Mouse (Mus musculus) spleen, adult 18-20 months (tissue): ENCODE measurements around the gene Daam1.
"Not testable (repeated sequence)": the region's sequence is repeated elsewhere in the genome, so short reads cannot be mapped to it uniquely, and the experiment has no call there.

Experiments
- DNase-seq, 2 experiments: peaks; one replicate each; pipeline ENCODE4 v3.0.0; 2022; ENCODE audit warnings: mixed read lengths in 2 of 2

The Daam1 gene

DNA sequence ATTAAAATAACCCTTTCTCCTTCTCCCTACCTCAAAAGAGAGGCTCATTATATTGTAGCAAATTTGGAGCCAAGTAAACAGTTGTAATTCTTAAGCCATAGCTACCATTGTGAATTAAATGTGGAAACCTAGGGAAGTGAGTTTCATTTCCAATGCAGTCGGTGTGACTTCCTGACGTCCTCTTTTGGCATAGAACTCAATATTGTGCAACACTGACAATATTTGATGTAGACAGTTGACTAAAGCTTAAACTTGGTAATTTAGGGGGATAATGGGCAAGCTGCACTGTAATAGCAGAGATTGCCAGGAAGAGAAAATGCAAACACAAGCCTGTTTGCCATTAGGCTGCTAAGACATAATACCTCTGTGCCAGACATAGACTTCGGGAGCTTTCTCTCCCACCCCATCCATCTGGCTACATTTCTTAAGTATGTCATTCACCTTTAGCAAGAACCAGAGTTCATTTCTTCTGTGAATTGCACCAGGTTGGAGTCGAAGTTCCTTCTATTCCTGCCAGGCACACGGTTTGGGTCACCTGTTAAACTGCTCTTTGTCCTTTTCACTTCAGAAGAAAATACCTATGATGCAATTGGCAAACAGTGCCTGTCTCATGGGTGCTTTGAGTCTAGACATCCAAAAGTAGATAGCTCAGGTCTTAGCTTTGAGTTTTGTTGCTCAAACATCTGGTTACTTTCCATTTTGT lies 5.2 kb downstream of the Daam1 start:
- no peak for DNase-seq

DNA sequence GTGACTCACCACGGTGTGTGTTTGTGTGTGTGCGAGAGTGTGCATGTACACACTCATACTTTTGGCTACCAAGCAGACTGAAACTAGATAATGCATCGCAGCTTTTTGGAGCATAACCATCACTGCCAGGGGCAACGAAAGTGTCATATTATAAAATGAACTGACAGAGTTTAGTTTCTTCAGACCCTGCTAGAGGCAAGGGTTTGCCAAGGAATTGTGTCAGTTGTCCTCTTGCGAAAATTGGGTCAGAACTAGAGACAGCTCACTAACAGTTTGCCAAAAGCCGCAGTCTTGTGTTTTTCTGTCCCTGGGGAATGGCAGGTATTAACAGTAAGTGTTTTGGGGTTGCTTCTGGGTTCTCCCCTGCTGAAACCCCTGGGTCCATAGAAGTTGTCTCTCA lies 5.9 kb downstream of the Daam1 start:
- no peak for DNase-seq

DNA sequence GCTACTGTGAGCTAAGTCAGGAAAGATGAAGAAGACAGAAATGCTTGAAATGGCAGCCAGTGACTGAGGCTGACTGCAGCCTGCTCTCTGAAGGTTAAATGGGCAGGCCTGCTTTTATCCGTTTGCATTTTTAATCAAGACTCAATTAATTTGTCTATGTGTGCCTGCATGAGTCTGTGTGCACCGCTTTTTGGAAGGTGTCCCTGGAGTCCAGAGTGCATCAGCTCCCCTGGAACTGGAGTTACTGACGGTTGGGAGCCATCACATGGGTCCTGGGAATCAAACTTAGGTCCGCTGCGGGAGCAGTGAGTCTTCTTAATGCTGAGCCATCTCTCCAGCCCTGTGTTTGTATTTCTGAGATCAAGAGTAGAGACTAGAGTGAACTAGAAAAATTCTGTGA lies 6.7 kb downstream of the Daam1 start:
- DNase-seq: no peak

DNA sequence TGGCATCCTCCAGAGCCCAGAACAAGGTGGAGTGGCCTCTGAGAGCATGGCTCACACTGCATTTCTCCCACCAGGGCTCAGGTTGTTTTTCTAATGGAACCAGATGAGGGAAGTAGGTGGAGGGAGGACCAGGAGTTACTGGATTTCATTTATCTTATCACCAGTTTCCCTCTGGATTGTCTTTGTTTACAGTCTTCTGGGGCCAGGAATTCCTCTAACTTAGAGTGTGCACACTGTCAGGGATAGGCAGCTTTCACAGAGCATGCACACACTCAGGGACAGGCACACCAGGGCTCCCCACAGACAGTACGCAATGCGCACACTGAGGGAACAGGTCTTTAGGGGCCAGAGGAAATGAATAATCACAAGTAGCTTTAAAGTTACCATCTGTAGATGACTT lies 7.4 kb downstream of the Daam1 start:
- DNase-seq: no peak

DNA sequence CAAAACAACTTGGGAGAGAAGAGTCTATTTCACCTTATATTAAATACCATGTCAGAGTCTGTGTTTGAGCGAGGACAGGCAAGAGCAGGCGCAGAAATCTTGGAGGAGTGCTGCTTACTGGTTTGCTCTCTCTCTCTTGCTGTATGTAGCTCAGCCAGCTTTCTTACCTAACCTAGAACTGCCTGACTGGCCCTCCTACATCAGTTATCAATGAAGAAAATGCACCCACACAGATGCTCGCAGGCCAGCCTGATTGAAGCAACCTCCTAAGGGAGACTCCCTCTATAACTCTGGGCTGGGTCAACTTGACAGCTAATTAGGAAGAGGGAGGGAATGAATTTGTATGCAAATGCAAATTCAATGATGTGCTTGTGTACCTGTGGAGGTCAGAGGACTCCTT lies 8.8 kb downstream of the Daam1 start:
- DNase-seq: no peak

DNA sequence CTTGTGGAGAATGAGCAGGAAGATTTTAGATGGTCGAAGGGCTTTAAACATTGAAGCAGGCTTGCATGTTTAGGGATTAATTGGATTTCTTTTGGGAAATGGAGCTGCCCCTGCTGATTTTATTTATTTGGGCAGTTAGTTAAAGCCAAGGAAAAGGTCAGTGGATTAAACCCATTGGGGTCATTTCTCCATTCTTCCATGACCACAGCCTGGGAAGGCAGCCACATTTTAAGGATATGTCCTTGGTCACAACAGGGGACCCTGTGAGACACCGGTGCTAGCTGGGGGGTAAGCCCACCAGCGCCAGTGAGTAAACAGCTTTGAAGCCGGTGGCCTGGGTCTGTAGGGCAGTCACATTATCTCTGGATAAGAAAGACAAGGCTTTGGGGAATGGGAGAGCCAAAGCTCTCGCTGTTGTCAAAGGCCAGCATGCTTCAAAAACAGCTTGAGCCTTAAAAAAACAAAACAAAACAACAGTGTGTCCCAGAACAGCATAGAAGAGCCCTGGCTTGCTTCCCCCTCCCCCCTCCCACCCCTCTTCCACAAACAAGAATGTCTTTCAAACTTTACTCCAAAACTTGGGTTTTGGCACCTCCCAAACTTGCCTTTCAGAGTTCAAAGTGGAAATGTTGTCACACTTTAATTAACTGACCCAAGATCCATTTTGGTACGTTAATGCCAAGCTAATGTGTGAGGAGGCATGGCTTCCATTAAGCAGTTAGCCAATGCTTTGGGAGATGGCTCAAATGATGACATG lies 9.7 kb downstream of the Daam1 start:
- no peak for DNase-seq

DNA sequence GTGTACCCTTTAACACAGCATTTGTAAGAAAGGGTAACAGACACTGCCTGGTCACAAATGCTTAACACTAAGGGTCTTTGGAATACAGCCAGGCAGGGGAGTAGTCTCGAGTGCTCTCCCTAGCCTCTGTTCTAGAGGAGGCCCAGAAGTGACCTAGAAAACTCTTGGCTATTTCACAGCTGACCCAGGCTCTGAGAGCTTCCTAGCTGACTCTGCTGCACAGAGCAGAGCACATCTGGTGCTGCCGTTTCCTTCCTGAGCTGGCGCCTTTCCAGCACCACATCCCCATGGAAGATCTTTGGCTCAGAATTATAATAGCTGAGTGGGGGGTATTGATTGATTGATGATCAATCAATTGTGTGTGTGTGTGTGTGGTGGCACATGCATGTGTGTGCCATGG lies 11.1 kb downstream of the Daam1 start:
- no peak for DNase-seq

DNA sequence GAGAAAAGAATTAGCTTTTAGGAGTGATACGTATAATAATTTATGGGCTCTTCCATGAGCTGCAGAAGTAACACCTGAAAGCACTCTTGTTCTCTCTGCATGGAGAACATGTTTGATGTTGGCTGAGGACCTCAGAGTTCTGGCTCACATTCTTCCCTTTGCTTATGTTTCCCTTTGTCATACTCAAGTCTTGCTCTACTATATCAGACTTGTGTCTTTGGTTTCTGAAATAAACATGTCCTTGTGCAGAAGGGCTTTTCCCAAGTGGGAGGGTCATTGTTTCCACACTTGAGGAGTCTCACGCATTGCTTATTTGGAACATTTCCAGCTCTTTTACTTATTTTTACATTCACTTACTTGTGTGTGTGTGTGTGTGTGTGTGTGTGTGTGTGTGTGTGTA lies 11.7 kb downstream of the Daam1 start:
- no peak for DNase-seq

DNA sequence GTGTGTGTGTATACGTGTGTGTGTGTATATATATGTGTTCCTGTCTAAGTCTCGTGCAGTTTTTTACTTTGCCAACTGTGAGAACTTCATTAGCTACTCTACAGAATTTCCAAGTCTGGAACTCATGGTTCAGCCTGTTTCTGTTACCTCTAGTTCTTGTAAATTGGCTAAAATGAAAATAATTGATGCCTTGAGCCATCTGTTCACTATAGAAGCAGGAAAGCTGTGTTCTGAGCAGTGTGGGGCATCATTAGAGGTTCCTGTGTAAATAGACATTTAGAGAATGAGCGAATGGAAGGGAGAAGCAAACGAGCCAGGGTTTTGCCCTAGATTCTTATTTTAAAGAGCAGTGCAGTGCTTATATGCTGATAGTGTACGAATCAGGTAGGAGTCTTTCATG lies 14.6 kb downstream of the Daam1 start:
- DNase-seq: no peak

DNA sequence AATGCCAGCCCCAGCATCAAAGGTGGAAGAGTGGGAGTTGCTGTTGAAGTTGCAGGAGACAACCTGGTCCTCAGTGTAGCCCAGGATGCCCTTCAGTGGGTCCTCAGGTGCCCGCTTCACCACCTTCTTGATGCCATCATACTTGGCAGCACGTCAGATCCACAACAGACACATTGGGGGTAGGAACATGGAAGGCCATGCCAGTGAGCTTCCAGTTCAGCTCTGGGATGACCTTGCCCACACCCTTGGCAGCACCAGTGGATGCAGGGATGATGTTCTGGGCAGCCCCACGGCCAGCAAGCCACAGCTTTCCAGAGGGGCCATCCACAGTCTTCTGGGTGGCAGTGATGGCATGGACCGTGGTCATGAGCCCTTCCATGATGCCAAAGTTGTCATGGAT lies 15.5 kb downstream of the Daam1 start:
- DNase-seq: not testable (repeated sequence)

DNA sequence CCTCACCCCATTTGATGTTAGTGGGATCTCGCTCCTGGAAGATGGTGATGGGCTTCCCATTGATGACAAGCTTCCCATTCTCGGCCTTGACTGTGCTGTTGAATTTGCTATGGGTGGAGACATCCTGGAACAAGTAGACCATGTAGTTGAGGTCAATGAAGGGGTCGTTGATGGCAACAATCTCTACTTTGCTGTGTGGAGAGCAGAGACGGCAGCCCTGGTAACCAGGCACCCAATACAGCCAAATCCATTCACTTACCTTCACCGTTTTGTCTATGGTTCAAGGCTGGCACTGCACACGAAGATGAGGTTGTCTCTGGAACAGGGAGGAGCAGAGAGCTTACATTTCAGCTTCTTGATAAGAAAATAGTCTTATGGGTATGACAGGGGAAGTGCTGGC lies 16.1 kb downstream of the Daam1 start:
- not testable (repeated sequence) for DNase-seq

DNA sequence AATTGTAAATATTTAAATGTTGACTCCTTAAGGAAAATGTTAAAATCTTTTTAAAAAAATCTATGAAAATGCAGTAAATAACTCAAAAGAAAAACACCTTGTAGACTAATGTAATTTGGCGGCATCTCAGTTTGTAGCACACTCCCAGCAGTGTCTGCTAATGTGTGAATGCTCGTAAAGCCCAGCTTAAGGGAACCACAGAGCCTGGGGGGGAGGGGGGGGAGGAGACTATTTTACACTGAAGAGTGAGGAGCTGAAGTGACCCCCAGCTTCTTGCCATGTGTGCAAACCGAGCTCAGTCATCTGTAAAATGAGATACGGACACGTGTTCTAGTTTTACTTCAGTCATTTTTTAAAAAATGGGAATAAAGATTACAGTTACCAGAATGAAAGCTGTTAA lies 16.7 kb downstream of the Daam1 start:
- no peak for DNase-seq

DNA sequence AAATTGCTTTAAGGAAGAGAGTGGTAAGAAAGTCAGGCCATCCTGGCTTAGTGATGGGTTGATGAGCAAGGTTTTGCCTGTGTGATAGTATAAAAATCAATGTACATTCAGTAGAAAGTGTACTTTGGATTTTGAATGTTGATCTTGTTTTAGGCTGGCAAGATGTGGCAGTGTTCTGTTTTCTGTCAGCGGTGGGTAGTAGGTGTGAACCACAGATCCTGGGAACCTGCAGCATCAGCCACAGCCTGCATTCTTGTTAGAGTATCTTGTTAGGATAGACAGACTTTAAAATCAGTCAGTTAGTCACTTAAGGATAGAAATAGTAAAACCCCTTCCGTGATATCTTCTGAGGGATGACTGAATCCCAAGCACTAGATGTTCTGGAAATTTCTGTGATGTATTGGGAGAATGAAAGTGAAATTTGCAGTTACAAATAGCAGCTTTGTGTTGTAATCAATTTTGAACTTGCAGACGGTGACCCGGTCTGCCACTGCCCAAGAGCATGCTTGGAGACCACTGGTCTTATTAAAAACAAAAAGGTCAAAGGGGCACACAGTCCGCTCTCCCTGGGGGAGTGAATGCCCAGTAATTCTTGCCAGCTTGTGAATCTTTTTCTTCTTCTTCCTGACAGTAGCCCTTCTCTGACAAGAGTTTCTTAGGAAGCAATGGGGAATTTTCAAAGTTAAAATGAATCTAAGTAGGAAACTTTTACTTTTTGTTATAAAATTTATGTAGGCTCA lies 17.3 kb downstream of the Daam1 start:
- no peak for DNase-seq

DNA sequence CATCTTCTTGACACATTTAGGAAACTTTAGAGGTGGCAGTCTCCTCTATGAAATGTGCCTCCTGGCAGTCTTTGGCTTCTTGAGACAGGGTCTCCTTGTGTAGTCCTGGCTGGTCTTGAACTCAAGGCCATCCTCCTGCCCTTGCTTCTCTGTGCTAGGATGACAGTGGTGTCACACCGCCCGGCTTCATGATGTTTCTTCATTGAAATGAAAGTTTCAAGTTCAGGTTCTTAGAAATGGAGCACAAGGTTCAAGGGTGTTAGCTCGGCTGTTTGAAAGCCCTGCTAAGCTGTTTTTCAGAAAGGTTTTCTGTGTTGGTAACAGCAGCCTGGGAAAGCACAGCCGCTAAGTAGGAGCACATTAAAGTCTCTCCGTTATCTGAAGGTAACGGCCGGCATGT lies 18.2 kb downstream of the Daam1 start:
- DNase-seq: no peak

DNA sequence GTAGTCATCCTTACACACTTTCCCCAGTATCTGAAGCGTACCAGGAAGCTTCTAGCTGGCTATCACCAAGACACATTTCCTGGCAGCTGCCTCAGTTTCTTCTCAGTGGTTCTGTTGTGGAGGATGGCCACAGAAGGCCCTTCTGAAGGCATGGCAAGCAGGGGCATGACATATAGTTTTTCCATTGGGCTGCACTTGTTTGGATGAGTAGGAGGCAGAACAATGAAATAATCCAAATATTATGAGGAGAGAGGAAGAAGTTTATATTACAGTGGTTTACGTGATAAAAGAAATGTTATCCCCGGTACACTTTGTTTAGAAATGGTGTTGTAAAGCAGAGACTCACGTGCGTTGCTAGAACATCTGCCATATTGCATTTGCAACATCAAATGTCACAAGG lies 19.3 kb downstream of the Daam1 start:
- DNase-seq: no peak

DNA sequence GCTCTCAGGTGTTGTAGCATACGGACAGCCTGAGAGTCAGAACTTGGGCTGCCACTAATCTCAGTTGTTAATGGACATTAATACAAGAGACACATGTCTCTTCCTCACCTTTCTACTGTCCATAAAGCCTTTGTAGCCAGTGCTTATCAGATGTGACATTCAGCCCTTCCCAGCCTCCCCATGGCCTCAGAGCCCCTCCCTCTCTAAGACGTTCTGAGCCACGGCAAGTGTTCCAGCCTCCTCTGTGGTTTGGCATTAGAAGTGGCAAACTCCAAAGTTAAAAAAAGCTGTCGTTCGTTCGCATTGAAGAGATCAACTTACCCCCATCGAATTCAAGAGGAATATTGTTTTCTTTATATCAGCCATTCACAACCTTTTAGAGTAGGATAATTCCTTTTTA lies 21.8 kb downstream of the Daam1 start:
- DNase-seq: no peak

DNA sequence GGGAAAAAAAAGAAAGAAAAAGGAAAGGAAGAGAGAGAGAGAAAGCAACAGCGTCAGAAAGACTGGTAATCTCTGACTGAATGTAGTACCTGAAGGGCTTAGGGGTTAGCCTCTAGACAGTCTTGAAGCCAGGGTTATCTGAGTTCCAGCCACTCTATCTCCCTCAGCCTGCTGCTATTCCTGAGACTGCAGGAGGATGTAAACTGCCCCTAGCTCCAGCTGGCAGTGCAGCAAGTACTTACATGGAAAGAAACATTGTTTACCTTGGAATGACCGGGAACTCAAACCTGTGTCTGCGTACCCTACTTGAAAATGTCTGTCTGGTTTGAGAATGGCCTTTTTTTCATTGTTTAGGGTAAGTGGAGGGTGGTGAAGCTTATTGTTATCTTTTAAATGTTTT lies 22.8 kb downstream of the Daam1 start:
- no peak for DNase-seq

DNA sequence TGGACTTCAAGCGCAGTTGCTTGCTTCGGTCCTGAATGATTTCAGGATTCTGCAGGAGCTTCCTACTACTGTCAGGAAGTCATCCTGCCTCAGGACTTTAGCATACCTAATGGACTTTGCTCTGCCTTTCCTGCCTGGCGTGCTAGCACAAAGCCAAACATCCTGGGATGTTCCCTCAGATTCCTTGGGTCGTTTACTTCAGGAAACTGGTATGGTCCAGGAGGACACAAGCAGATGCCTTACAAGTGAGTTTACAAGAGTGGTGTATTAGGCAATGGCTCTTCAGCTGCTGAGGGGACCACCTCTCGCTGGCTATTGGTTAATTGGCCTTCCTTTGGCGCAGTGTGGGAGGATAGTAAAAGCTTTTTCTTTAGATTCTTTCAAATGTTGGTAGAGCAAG lies 23.3 kb downstream of the Daam1 start:
- DNase-seq: no peak

DNA sequence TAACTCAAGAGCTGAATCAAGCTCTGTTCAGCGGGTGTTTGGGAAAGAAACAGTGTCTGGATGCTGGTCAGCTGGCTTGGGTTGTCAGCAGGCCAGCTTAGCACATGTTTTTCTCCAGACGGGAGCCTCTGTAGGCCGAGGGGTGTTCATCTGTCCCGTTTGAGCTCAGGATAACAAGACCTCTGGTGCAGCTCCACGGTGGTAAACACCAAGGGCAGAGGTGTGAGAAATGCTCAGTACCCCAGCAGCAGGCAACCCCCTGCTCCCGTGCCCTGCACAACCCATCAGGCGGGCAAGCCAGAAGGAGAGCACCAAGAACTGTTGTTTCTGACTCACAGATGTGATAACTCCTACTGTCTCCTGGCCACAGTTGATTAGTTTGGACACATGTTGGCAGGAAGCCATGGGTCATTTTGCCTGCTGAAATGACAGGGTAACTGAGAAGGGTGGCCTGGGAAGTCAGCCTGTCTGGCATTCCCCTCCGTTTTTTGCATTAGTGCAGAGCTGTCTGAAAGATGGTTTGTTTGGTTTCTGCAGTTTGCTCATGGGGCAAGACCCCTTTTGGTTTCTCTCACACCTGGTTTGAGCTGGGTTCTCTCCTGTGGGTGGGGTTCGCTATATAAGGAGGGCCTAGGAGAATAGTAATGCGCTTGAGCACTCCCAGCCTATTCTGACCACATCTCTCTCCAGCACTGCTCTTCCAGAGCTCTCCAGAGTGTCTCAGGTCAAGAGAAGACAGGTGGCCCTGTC lies 25.0 kb downstream of the Daam1 start:
- no peak for DNase-seq

DNA sequence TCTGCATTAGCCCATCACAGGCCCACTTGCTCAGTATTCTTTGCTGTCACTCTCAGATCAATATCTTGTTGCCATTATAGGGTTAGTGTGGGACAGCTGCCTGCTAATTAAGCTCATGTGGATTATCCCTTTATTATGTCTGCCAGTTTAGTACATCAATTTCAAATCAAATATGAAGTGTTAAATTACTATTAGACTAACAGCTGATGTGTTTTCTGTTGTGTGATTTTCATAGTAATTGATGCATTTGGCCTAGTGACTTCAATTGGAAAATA lies 25.5 kb downstream of the Daam1 start:
- DNase-seq: no peak

DNA sequence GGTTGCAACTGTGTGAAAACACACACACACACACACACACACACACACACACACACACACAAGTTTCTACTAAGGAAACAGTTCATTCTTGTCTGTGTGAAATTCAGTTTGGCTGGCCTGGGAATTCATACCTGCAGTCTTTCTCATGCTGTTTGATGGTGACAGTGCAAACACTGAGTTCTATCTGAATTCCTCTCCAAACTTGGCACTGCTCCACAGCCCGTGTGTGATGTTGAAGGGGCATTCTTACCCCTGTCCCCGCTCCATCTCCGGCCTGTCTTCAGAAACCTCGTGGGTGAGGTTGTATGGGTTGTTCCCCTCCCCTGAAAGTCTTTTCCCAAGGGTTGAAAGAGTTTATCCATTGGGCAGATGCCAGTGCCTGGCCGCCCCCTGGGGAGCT lies 28.2 kb downstream of the Daam1 start:
- DNase-seq: no peak

DNA sequence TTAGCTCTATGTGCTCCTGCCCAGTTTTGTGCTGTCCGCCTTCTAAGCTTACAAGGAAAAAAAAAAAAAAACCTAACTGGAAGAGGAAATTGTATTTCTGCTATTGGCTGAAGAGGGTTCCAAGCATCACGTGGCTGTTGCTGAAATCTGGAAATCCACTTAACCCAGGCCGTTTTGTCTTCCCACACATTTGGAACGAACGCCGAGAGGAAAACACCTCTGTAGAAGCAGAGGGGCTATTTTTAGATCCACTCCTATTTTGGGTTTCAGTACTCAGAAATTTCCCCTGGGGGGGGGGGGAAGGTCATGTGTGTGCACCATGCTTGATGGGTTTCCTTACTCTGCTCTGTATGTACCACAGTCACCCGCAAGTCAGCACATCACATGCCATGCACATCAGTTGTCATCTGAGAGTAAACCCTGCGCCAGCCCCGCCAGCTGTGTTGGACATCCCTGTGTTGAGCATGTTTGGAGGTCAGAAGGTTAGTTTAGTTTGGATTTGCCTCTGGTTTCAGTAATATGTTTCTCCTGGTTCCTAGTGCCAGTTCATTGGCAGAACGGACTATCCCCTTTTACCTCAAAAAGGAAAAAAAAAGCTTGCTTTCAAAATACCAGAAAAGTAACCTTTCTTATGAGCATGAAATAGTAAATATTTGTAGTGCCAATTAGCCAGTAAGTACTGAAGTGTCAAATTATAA lies 33.1 kb downstream of the Daam1 start:
- DNase-seq: no peak

DNA sequence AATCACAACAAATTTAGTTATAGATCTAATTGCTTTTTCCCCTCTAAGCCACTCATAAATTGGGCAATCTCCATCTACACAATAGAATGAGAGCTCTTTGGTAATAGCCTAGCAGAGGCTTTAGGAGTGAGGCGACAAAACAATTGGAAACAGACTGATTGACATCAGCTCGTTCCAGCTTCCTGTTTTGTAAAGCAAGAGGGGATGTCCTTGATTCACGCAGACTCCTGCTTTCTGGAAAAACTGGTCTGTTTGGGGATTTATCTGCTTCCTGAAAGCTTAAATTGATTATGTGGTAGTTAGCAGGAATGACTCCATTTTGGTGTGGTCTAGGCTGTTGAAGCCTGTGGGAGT lies 33.6 kb downstream of the Daam1 start:
- no peak for DNase-seq
